Mouse (Mus musculus) midbrain, embryonic 16.5 days (tissue): ENCODE data around the gene Pde4d. TPM values are rescaled to one million over a fixed set of nuclear protein-coding genes. Genes with fewer than 3 reads are reported as not detected.

Experiments
- ATAC-seq: fragments of 200-750 bp; cut with Nextera tagmentation; 2 replicates; pipeline ENCODE4 v1.8.0; 2017; ENCODE audit warnings: moderate TSS enrichment
- H3K27ac ChIP-seq: fragments of 300-500 bp; sonication (generic); 2 replicates; pipeline ENCODE4 v1.5.1; 2014; ENCODE audit warnings: mild to moderate bottlenecking, low read length, mixed read lengths
- H3K27me3 ChIP-seq: fragments of 300-500 bp; sonication (generic); 2 replicates; pipeline ENCODE4 v1.6.1; 2014; ENCODE audit warnings: low read depth, low read length, mixed read lengths; ENCODE audit not compliant: control insufficient read depth, insufficient read depth
- H3K36me3 ChIP-seq: fragments of 300-500 bp; sonication (generic); 2 replicates; pipeline ENCODE4 v1.6.1; 2014; ENCODE audit warnings: mild to moderate bottlenecking, low read length, moderate library complexity, mixed read lengths; ENCODE audit not compliant: control insufficient read depth, insufficient read depth
- H3K4me1 ChIP-seq: fragments of 300-500 bp; sonication (generic); 2 replicates; pipeline ENCODE4 v1.6.1; 2014; ENCODE audit warnings: mild to moderate bottlenecking, low read length, mixed read lengths; ENCODE audit not compliant: control insufficient read depth, insufficient read depth
- H3K4me2 ChIP-seq: fragments of 300-500 bp; sonication (generic); 2 replicates; pipeline ENCODE4 v1.6.1; 2014; ENCODE audit warnings: mild to moderate bottlenecking, low read length, mixed read lengths
- H3K4me3 ChIP-seq: fragments of 300-500 bp; sonication (generic); 2 replicates; pipeline ENCODE4 v1.5.1; 2014; ENCODE audit warnings: low read depth, mild to moderate bottlenecking, low read length, moderate library complexity, mixed read lengths
- H3K9ac ChIP-seq: fragments of 300-500 bp; sonication (generic); 2 replicates; pipeline ENCODE4 v1.6.1; 2014; ENCODE audit warnings: low read depth, low read length, mixed read lengths
- H3K9me3 ChIP-seq: fragments of 300-500 bp; sonication (generic); replicated peaks from 2 replicates; pipeline ENCODE4 v1.6.1; 2014; ENCODE audit warnings: mild to moderate bottlenecking, low read length, mixed read lengths; ENCODE audit not compliant: control insufficient read depth, poor library complexity, severe bottlenecking
- WGBS: fragments of 180-500 bp; shearing (Covaris S2); extraction: QIAGEN DNeasy Blood & Tissue Kit; methylation state at CpG from one replicate; pipeline ENCODE4 v1.1.7; 2014; 5-methylcytosine and 5-hydroxymethylcytosine counted together
- polyA plus RNA-seq: library from polyadenylated mRNA; unstranded; fragments of >200 nt; fragmentation: Nextera tagmentation; extraction: Ambion mirVana; gene quantifications from 2 replicates; pipeline ENCODE4 v1.2.1, GENCODE M21; 2015

The Pde4d gene
- polyA plus RNA-seq, 1 experiment from 2014 or later, result 22.6 TPM

GRCm38 (mm10) chr13:109688195-109688594 lies 1238.4 kb downstream of the Pde4d start:
- no peak overlapping the region for H3K27ac ChIP-seq
- no peaks in the 10 kb centered on the region for H3K27me3 ChIP-seq
- no peaks in the 10 kb centered on the region for H3K9me3 ChIP-seq
- H3K9ac ChIP-seq, result no peak overlapping the region
- 94% methylated on average over 2 of the region's 2 CpGs for WGBS
- H3K4me2 ChIP-seq, result no peak overlapping the region
- H3K36me3 ChIP-seq, result no peaks in the 10 kb centered on the region
- H3K4me3 ChIP-seq, result no peak overlapping the region
- no peak for ATAC-seq
- H3K4me1 ChIP-seq, result peaks cover 19% of the 10 kb centered on the region

GRCm38 (mm10) chr13:109689176-109689575 lies 1239.4 kb downstream of the Pde4d start:
- Histone ChIP-seq H3K27ac (no peak overlapping the region), H3K9ac (no peak overlapping the region), H3K4me2 (no peak overlapping the region), H3K4me3 (no peak overlapping the region), H3K36me3 (no peaks in the 10 kb centered on the region), H3K9me3 (no peaks in the 10 kb centered on the region), H3K27me3 (no peaks in the 10 kb centered on the region), H3K4me1 (peaks cover 19% of the 10 kb centered on the region)
- 94% methylated on average over 3 of the region's 3 CpGs for whole genome bisulfite sequencing
- ATAC-seq, result no peak

GRCm38 (mm10) chr13:109690558-109690957 lies 1240.8 kb downstream of the Pde4d start:
- H3K9me3 ChIP-seq, result no peaks in the 10 kb centered on the region
- no peaks in the 10 kb centered on the region for H3K36me3 ChIP-seq
- no peak overlapping the region for H3K4me3 ChIP-seq
- H3K9ac ChIP-seq, result no peak overlapping the region
- ATAC-seq, result no peak
- no peaks in the 10 kb centered on the region for H3K27me3 ChIP-seq
- H3K4me2 ChIP-seq, result no peak overlapping the region
- 80% methylated on average over 5 of the region's 5 CpGs for WGBS
- no peak overlapping the region for H3K27ac ChIP-seq
- H3K4me1 ChIP-seq, result peaks cover 14% of the 10 kb centered on the region

- Histone ChIP-seq H3K4me3 (no peak overlapping the region), H3K27me3 (no peaks in the 10 kb centered on the region), H3K4me1 (peaks cover 4% of the 10 kb centered on the region), H3K4me2 (no peak overlapping the region), H3K9me3 (no peaks in the 10 kb centered on the region), H3K27ac (no peak overlapping the region), H3K36me3 (no peaks in the 10 kb centered on the region), H3K9ac (no peak overlapping the region)
- 67% methylated on average over 3 of the region's 3 CpGs for WGBS
- no peak for ATAC-seq
These were observed 1243.1 kb downstream of the Pde4d start for GRCm38 (mm10) chr13:109692851-109693250.

GRCm38 (mm10) chr13:109693769-109694168 lies 1244.0 kb downstream of the Pde4d start:
- ATAC-seq, result no peak
- Histone ChIP-seq H3K4me1 (peaks cover 4% of the 10 kb centered on the region), H3K27me3 (no peaks in the 10 kb centered on the region), H3K4me3 (no peak overlapping the region), H3K9me3 (no peaks in the 10 kb centered on the region), H3K4me2 (no peak overlapping the region), H3K36me3 (no peaks in the 10 kb centered on the region), H3K9ac (no peak overlapping the region), H3K27ac (no peak overlapping the region)
- WGBS, result 88% methylated on average over 2 of the region's 2 CpGs

GRCm38 (mm10) chr13:109694293-109694692 lies 1244.5 kb downstream of the Pde4d start:
- Histone ChIP-seq H3K9ac (no peak overlapping the region), H3K27me3 (no peaks in the 10 kb centered on the region), H3K9me3 (no peaks in the 10 kb centered on the region), H3K36me3 (no peaks in the 10 kb centered on the region), H3K4me1 (peaks cover 4% of the 10 kb centered on the region), H3K4me2 (no peak overlapping the region), H3K27ac (no peak overlapping the region), H3K4me3 (no peak overlapping the region)
- 54% methylated on average over 2 of the region's 2 CpGs for WGBS
- ATAC-seq, result no peak

GRCm38 (mm10) chr13:109695098-109695497 lies 1245.3 kb downstream of the Pde4d start:
- no peaks in the 10 kb centered on the region for H3K9me3 ChIP-seq
- H3K27me3 ChIP-seq, result no peaks in the 10 kb centered on the region
- no peak overlapping the region for H3K4me3 ChIP-seq
- no peak overlapping the region for H3K27ac ChIP-seq
- ATAC-seq, result no peak
- 75% methylated on average over 6 of the region's 6 CpGs for WGBS
- peaks cover 4% of the 10 kb centered on the region for H3K4me1 ChIP-seq
- no peak overlapping the region for H3K4me2 ChIP-seq
- H3K9ac ChIP-seq, result no peak overlapping the region
- no peaks in the 10 kb centered on the region for H3K36me3 ChIP-seq

- WGBS, result 35% methylated on average over 2 of the region's 2 CpGs
- ATAC-seq, result no peak
- no peak overlapping the region for H3K4me2 ChIP-seq
- peaks cover 3% of the 10 kb centered on the region; the same call in 1 of the 2 replicates for H3K4me1 ChIP-seq
- H3K36me3 ChIP-seq, result no peaks in the 10 kb centered on the region
- H3K9me3 ChIP-seq, result no peaks in the 10 kb centered on the region
- H3K9ac ChIP-seq, result no peak overlapping the region
- no peak overlapping the region for H3K4me3 ChIP-seq
- no peak overlapping the region for H3K27ac ChIP-seq
- no peaks in the 10 kb centered on the region for H3K27me3 ChIP-seq
These were observed 1256.4 kb downstream of the Pde4d start for GRCm38 (mm10) chr13:109706141-109706540.

- no peaks in the 10 kb centered on the region for H3K9me3 ChIP-seq
- WGBS, result 34% methylated on average over 5 of the region's 5 CpGs
- peaks cover 3% of the 10 kb centered on the region; the same call in 1 of the 2 replicates for H3K4me1 ChIP-seq
- H3K9ac ChIP-seq, result no peak overlapping the region
- no peaks in the 10 kb centered on the region for H3K27me3 ChIP-seq
- H3K36me3 ChIP-seq, result no peaks in the 10 kb centered on the region
- H3K4me3 ChIP-seq, result no peak overlapping the region
- H3K27ac ChIP-seq, result no peak overlapping the region
- no peak overlapping the region for H3K4me2 ChIP-seq
- no peak for ATAC-seq
These were observed 1256.8 kb downstream of the Pde4d start for GRCm38 (mm10) chr13:109706579-109706978.
